ENCODE assay signal across 9 mouse cellular contexts in the genomic region with DNA sequence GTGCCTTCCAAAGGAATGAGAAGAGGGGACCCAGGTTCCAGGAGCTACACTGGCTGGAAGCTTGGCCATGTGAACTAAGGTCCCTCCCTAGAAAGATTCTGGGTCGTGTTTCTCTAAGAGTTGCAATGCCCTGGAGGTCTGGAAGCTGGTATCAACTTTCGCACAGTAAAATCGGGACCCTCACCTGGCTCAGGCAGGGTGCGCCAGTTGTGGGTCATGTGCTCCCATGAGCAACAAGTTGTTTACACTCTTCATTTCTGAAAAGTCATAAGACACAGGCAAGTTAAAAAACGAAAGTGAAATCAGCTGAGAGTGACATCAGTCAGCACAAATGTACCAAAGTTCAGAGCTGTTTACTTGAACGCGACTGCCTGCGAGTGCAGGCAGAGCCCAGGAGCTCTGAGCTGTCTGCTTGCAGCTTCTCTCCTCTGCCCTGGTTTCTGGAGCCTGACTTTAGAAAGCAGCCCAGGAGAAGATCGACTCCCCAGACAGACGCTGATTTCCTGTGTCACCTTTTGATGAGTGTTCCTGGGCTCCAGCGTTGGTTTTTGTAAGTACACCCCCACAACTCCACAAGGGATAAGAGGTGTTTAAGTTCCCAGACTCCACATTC. TPM values are rescaled to one million over a fixed set of nuclear protein-coding genes. Genes with fewer than 3 reads are reported as not detected.
A peak's percentile ranks its signal among the peaks of the same experiment; 100 is the strongest.
DNase-seq lines count a peak whose midpoint lies in the region; ATAC-seq and TF ChIP-seq lines count a peak whose summit lies in the region.
"Had no signal": no experiment of that assay in that cellular context is flagged by ENCODE, and none has a peak within 500 bp of the region (broad histone marks: within the 10 kb centered on the region; RNA-seq: fewer than 3 reads in every experiment).

A gene (plus strand): TSS at position 356 of the 613 bp plus-strand sequence.

- H3K4me3 ChIP-seq in hindbrain, embryonic 16.5 days (ENCODE audit: low read length) = no peak within 1 kb of the TSS
- no peak within 1 kb of the TSS for H3K4me3 ChIP-seq in hindbrain, embryonic 14.5 days (replicated peaks; ENCODE audit: low read length)
- H3K4me3 ChIP-seq in cortical plate, adult 2 months (ENCODE audit: insufficient read depth, low read length) = peak within 1 kb of the TSS; percentile 27
- H3K4me3 ChIP-seq in heart, postnatal 0 days (ENCODE audit: low read depth, low read length) = peak within 1 kb of the TSS; percentile 43
- peak within 1 kb of the TSS; percentile 34 for H3K4me3 ChIP-seq in liver, embryonic 11.5 days (ENCODE audit: low read depth, low read length)
- peak within 1 kb of the TSS; percentile 33 for H3K4me3 ChIP-seq in olfactory bulb, adult 2 months (ENCODE audit: insufficient read depth, low read depth, low read length)
- H3K4me3 ChIP-seq: neural tube, embryonic 12.5 days had no signal

- 67% methylated on average over 11 of the region's 11 CpGs for WGBS in hindbrain, embryonic 16.5 days
- 70% methylated on average over 11 of the region's 11 CpGs for whole genome bisulfite sequencing in hindbrain, embryonic 14.5 days
- WGBS in heart, postnatal 0 days = 21% methylated on average over 11 of the region's 11 CpGs
- WGBS in liver, embryonic 11.5 days = 30% methylated on average over 11 of the region's 11 CpGs
- 64% methylated on average over 11 of the region's 11 CpGs for WGBS in olfactory bulb, adult 2 months

- peak within 1 kb of the TSS; percentile 2 for H3K4me2 ChIP-seq in hindbrain, embryonic 16.5 days (ENCODE audit: low read length)
- H3K4me2 ChIP-seq in hindbrain, embryonic 14.5 days (replicated peaks) = no peak within 1 kb of the TSS
- peak within 1 kb of the TSS; percentile 66 for H3K4me2 ChIP-seq in heart, postnatal 0 days (ENCODE audit: low read depth, low read length)
- H3K4me2 ChIP-seq in liver, embryonic 11.5 days = peak within 1 kb of the TSS; percentile 64
- H3K4me2 ChIP-seq: neural tube, embryonic 12.5 days had no signal

- H3K36me3 ChIP-seq in hindbrain, embryonic 16.5 days (ENCODE audit: control insufficient read depth, insufficient read depth, low read length) = no peaks in the 10 kb centered on the region
- H3K36me3 ChIP-seq in hindbrain, embryonic 14.5 days (replicated peaks; ENCODE audit: control insufficient read depth, insufficient read depth) = no peaks in the 10 kb centered on the region
- H3K36me3 ChIP-seq in heart, postnatal 0 days (replicated peaks; ENCODE audit: control insufficient read depth, insufficient read depth, low read length) = no peaks in the 10 kb centered on the region
- no peaks in the 10 kb centered on the region for H3K36me3 ChIP-seq in liver, embryonic 11.5 days (ENCODE audit: control insufficient read depth, insufficient read depth, low read length)
- H3K36me3 ChIP-seq: neural tube, embryonic 12.5 days had no signal

- no peak within 1 kb of the TSS for H3K27ac ChIP-seq in hindbrain, embryonic 16.5 days (ENCODE audit: low read depth, low read length)
- no peak within 1 kb of the TSS for H3K27ac ChIP-seq in hindbrain, embryonic 14.5 days
- peak within 1 kb of the TSS; percentile 88 for H3K27ac ChIP-seq in cortical plate, adult 2 months (ENCODE audit: insufficient read depth, low read length)
- peak within 1 kb of the TSS; percentile 77 for H3K27ac ChIP-seq in heart, postnatal 0 days (ENCODE audit: low read depth)
- peak within 1 kb of the TSS; percentile 51 for H3K27ac ChIP-seq in liver, embryonic 11.5 days (ENCODE audit: low read depth, low read length)
- H3K27ac ChIP-seq in olfactory bulb, adult 2 months (ENCODE audit: insufficient read depth, low read depth, low read length) = peak within 1 kb of the TSS; percentile 75
- H3K27ac ChIP-seq: neural tube, embryonic 12.5 days had no signal

- no peak within 1 kb of the TSS for H3K9ac ChIP-seq in hindbrain, embryonic 16.5 days (ENCODE audit: low read depth, low read length)
- H3K9ac ChIP-seq in hindbrain, embryonic 14.5 days = no peak within 1 kb of the TSS
- peak within 1 kb of the TSS; percentile 57 for H3K9ac ChIP-seq in heart, postnatal 0 days (replicated peaks; ENCODE audit: low read depth, low read length)
- H3K9ac ChIP-seq in liver, embryonic 11.5 days (ENCODE audit: low read depth, low read length) = peak within 1 kb of the TSS; percentile 59
- H3K9ac ChIP-seq: neural tube, embryonic 12.5 days had no signal

- ATAC-seq in hindbrain, embryonic 16.5 days = no peak
- no peak for ATAC-seq in hindbrain, embryonic 14.5 days (ENCODE audit: low FRiP score)
- ATAC-seq in heart, postnatal 0 days (ENCODE audit: insufficient read depth, low read depth) = peak; percentile 45; the same call in 1 of the 2 replicates
- peak; percentile 37; the same call in 1 of the 2 replicates for ATAC-seq in liver, embryonic 11.5 days (replicated peaks; ENCODE audit: low FRiP score)

- 0 out of 2 replicates have a peak, but pooled peaks have one; percentile 11 for TF ChIP-seq POLR2A in cortical plate, adult 2 months (IDR thresholded peaks at IDR 0.05; ENCODE audit: extremely low read depth, insufficient read depth, low read length)
- TF ChIP-seq POLR2A in olfactory bulb, adult 2 months (IDR thresholded peaks at IDR 0.05; ENCODE audit: insufficient read depth, low read depth, low read length) = no peak

- no peaks in the 10 kb centered on the region for H3K4me1 ChIP-seq in hindbrain, embryonic 16.5 days (ENCODE audit: control insufficient read depth, insufficient read depth, low read depth, low read length)
- H3K4me1 ChIP-seq in hindbrain, embryonic 14.5 days (replicated peaks; ENCODE audit: control insufficient read depth, insufficient read depth, low read length) = no peaks in the 10 kb centered on the region
- no peaks in the 10 kb centered on the region for H3K4me1 ChIP-seq in cortical plate, adult 2 months (ENCODE audit: control insufficient read depth, insufficient read depth, low read length)
- H3K4me1 ChIP-seq in heart, postnatal 0 days (ENCODE audit: control insufficient read depth, insufficient read depth) = peaks cover 13% of the 10 kb centered on the region
- H3K4me1 ChIP-seq in liver, embryonic 11.5 days (replicated peaks; ENCODE audit: control insufficient read depth, insufficient read depth, low read length) = peaks cover 39% of the 10 kb centered on the region
- H3K4me1 ChIP-seq in olfactory bulb, adult 2 months (ENCODE audit: control insufficient read depth, insufficient read depth, low read length) = no peaks in the 10 kb centered on the region

- TF ChIP-seq EP300 in heart, postnatal 0 days (IDR thresholded peaks at IDR 0.05; ENCODE audit: low read depth) = peak; percentile 81

- no peak for TF ChIP-seq CTCF in cortical plate, adult 2 months (IDR thresholded peaks at IDR 0.05; ENCODE audit: extremely low read depth, insufficient read depth, low read length)
- TF ChIP-seq CTCF in heart, postnatal 0 days (IDR thresholded peaks at IDR 0.05; ENCODE audit: low read depth) = no peak
- no peak for TF ChIP-seq CTCF in olfactory bulb, adult 2 months (IDR thresholded peaks at IDR 0.05; ENCODE audit: insufficient read depth, low read depth, low read length)

- DNase-seq in hindbrain, embryonic 14.5 days (ENCODE audit: low spot score) = no peak
- DNase-seq in heart, postnatal 0 days (ENCODE audit: low spot score) = peak; percentile 72
- DNase-seq in liver, embryonic 11.5 days (ENCODE audit: low spot score) = no peak
- no peak for DNase-seq in cerebellum, adult 9-10 months
- no peak for DNase-seq in left cerebral cortex, adult 8-10 months (ENCODE audit: low spot score in 2 of 2)

- H3K9me3 ChIP-seq in hindbrain, embryonic 16.5 days (ENCODE audit: control insufficient read depth, low read length) = no peaks in the 10 kb centered on the region
- no peaks in the 10 kb centered on the region for H3K9me3 ChIP-seq in hindbrain, embryonic 14.5 days (ENCODE audit: control insufficient read depth, low read length)
- no peaks in the 10 kb centered on the region for H3K9me3 ChIP-seq in heart, postnatal 0 days (replicated peaks; ENCODE audit: control insufficient read depth, low read length)
- no peaks in the 10 kb centered on the region for H3K9me3 ChIP-seq in liver, embryonic 11.5 days (ENCODE audit: control insufficient read depth, low read length)
- H3K9me3 ChIP-seq: neural tube, embryonic 12.5 days had no signal

- no peaks in the 10 kb centered on the region for H3K27me3 ChIP-seq in hindbrain, embryonic 16.5 days (replicated peaks; ENCODE audit: control insufficient read depth, insufficient read depth, low read length)
- no peaks in the 10 kb centered on the region for H3K27me3 ChIP-seq in hindbrain, embryonic 14.5 days (ENCODE audit: control insufficient read depth, insufficient read depth, low read length)
- H3K27me3 ChIP-seq in heart, postnatal 0 days (ENCODE audit: control insufficient read depth, insufficient read depth, low read length) = no peaks in the 10 kb centered on the region
- no peaks in the 10 kb centered on the region for H3K27me3 ChIP-seq in liver, embryonic 11.5 days (replicated peaks; ENCODE audit: control insufficient read depth, insufficient read depth, low read length)
- H3K27me3 ChIP-seq: neural tube, embryonic 12.5 days had no signal

RNA-seq across cellular contexts. Expression of the gene that starts here (rescaled TPM):
- polyA plus RNA-seq in hindbrain, embryonic 16.5 days (2015; fragmentation: Nextera tagmentation; extraction: Ambion mirVana) = 1.1 and 1.7 TPM in 2 replicates
- polyA plus RNA-seq in hindbrain, embryonic 14.5 days (2014; fragmentation: Nextera tagmentation; extraction: Ambion mirVana) = 0.78 and 1.4 TPM in 2 replicates
- polyA plus RNA-seq in cortical plate, adult 2 months (2012; rRNA removed) = 1.8 and 2.7 TPM in 2 replicates
- total RNA-seq in heart, postnatal 0 days (2014; rRNA removed; ENCODE audit: low replicate concordance) = 7.7 and 10.6 TPM in 2 replicates
- 5.3 and 6.1 TPM in 2 replicates for polyA plus RNA-seq in heart, postnatal 0 days (2015; fragmentation: Nextera tagmentation; extraction: Ambion mirVana)
- 2.7 and 3.2 TPM in 2 replicates for polyA plus RNA-seq in liver, embryonic 11.5 days (2014; fragmentation: Nextera tagmentation; extraction: Ambion mirVana)
- not detected in 2 replicates for polyA plus RNA-seq in olfactory bulb, adult 2 months (2012; ENCODE audit: insufficient read depth, insufficient read length, low replicate concordance, missing spikeins)
- 1 to 10 TPM; 1.9 to 4.3 (median 2.9) TPM for total RNA-seq in left cerebral cortex, adult 8-10 months (2022)

Comparison
In these comparisons a context has a peak if more than half of its experiments do, and no peak if none do; other contexts are left out.
1. ATAC-seq: peak in heart, postnatal 0 days (single experiment) and liver, embryonic 11.5 days (single experiment); none in hindbrain, embryonic 16.5 days (single experiment) and hindbrain, embryonic 14.5 days (single experiment).
2. H3K27ac ChIP-seq: peak in cortical plate, adult 2 months (single experiment), heart, postnatal 0 days (single experiment), liver, embryonic 11.5 days (single experiment) and olfactory bulb, adult 2 months (single experiment); none in hindbrain, embryonic 16.5 days (single experiment) and hindbrain, embryonic 14.5 days (single experiment).
3. H3K4me3 ChIP-seq: peak in cortical plate, adult 2 months (single experiment), heart, postnatal 0 days (single experiment), liver, embryonic 11.5 days (single experiment) and olfactory bulb, adult 2 months (single experiment); none in hindbrain, embryonic 16.5 days (single experiment) and hindbrain, embryonic 14.5 days (single experiment).
4. H3K9ac ChIP-seq: peak in heart, postnatal 0 days (single experiment) and liver, embryonic 11.5 days (single experiment); none in hindbrain, embryonic 16.5 days (single experiment) and hindbrain, embryonic 14.5 days (single experiment).